Mouse (Mus musculus): ENCODE data around the gene Ggt5.

Gene Ggt5

DNA sequence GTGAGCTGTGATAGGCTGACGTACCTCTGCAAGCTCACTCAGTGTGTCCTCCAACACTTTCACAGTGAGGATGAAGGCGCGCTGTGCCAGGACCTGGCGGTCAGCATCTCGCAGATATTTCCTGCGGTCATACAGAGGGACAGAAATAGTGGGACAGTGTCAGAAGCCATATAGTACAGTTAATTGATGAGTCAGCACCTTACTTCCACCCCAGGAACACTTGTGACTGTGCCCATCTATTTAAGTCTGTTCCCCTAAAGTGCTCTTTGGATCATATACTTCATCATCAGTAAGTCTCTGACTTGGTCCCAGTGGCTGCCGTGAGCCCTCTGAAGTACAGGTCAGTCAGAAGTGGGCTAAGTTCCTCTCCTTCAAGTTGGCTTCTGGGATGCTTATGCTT is 68.6 kb downstream of the Ggt5 start:
- no peak for DNase-seq

DNA sequence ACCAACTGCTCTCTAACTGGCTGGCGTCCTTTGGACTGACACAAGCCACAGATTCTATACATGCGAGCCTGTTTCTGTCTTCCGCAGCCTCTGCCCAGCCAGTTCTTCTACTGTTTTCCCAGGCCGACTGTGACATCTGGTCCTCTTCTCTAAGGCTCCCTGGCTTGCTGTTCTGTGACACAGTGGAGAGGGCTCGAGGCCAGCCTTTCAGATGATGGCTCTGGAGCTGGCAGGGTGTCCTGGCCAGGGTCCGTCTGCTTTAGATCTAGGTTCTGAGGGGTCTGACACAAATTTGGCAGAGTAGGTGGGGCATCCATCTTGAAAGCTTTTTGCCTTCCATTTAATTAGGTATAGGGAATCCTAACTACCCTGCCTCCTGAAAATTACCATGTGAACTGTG is 72.2 kb downstream of the Ggt5 start:
- DNase-seq: peak; percentile 72

DNA sequence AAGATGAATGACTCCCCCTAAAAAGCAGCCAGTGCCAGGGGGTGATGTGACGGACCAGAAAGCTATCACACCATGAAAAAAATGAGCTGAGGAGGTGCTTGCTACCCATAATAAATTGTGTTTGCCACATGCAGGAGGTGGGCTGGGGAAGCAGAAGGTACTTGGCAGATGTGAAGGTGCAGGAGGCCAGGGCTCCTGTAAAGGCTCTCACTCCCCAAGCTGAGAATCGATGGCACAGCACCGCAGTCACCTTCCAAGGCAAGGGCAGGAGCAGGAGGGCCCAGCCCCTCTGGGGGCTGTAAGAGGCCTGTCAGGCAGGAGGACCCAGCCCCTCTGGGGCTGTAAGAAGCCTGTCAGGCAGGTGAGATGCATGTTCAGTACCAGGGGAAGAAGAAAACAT is 72.7 kb downstream of the Ggt5 start:
- DNase-seq: no peak

DNA sequence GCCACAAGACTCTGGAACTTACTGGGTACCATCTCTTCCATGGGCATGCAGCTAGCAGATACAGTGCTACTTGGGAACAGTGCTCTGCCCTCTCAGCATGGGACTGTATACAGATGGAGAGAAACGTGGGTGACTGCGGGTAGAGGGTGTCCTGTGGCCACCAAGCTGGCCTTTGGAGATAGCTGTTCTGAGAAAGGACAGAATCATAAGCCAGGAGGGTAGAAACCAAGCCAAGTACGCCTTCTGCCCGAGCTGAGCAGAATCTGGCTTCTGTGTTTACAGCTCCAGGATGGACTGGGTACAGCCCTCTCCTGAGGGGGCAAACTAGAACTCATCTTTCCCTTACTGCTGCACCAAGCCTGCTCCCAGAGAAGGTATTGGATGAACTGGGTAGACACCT is 73.4 kb downstream of the Ggt5 start:
- DNase-seq: peak; percentile 95

DNA sequence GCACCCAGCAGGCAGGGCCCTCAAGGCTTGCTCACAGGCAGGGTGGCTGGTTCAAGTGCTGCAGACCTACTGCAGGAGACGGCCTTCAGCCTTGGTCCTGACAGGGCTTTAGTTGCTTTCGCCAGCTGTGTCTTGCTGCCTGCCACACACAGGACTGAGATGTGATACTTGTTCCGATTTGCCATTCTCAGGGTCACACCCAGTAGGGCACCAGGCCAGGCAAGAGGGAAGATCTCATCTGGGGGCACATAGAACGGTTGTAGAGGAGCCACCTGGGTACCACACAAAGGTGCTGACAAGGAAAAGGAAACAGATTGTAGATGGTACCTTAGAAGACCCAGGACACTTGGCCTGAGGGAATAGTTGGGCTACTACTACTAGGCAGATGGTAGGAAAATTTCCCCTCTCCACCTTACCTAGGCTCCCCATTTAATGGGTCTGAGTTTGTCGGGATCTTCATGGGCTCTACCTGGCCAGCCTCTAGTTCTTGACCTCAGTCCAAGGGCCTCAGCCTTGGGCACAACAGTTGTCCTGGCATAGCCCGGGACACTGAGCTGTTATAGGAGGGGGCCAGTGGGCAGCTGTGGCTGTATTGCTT is 75.6 kb downstream of the Ggt5 start:
- DNase-seq: no peak

DNA sequence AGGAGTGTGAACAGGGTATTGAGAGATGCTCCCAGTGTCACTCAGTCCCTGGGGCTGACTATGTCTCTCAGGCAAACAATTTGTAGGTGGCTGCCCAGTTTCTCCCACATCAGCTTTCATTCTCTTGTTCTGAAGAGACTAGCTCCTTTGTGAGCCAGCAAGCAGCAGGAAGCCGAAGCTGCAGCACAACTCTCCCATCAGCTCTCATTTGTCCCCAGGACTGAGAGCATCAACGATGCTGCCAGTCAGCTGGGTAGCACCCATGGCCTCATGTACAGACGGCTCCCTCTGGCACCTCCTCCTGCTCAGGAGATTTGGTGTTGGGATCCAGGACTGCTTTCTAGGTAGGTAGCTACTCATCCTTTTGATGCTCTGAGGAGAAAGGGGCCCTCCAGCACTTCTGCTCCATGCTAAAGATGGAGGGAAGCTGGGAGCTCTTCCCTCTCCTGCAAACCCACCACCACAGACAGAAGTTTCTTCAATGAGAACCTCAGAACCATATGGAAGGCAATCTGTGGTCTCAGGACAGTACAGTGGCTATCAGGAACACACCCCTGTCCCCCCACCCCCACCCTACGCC is 77.4 kb downstream of the Ggt5 start:
- peak; percentile 67 for DNase-seq

All from cerebellum, adult 11-12 months (tissue).